Mouse (Mus musculus) gastrocnemius, postnatal 4 days (tissue): Measurements from ENCODE around the gene Serpinb9b. TPM values are rescaled to one million over a fixed set of nuclear protein-coding genes. Genes with fewer than 3 reads are reported as not detected.
A peak's percentile ranks its signal among the peaks of the same experiment; 100 is the strongest.
"Not testable (repeated sequence)": the region's sequence is repeated elsewhere in the genome, so short reads cannot be mapped to it uniquely, and the experiment has no call there.

Source experiments
- DNase-seq, 2 experiments: peaks; one replicate each; pipeline ENCODE4 v3.0.0; 2021 to 2022; ENCODE audit warnings: low spot score in 2 of 2, mixed read lengths in 2 of 2
- long read RNA-seq, 2 experiments: library from polyadenylated mRNA; stranded (forward); transcript quantifications; one replicate each; pipeline ENCODE4 v2.0.0; 2021
- total RNA-seq, 2 experiments: library from RNA; stranded (reverse); gene quantifications; 2 replicates each; pipeline ENCODE4 v1.2.3; 2021

The Serpinb9b gene
- total RNA-seq: under 1 TPM; 0.17 to 0.26 TPM
- long read RNA-seq, experiment 1: 0 reads
- long read RNA-seq, experiment 2, partial matches to known transcripts: 0 of 1 reads
- long read RNA-seq, experiment 2, other reads (novel, unspliced or antisense): 0 of 1 reads

- no peak for DNase-seq
Observed at GRCm38 (mm10) chr13:33027244-33027643, at the start of gene Serpinb9b. Gene Serpinb9b, plus strand, starts transcription at chr13:33027416.

DNA sequence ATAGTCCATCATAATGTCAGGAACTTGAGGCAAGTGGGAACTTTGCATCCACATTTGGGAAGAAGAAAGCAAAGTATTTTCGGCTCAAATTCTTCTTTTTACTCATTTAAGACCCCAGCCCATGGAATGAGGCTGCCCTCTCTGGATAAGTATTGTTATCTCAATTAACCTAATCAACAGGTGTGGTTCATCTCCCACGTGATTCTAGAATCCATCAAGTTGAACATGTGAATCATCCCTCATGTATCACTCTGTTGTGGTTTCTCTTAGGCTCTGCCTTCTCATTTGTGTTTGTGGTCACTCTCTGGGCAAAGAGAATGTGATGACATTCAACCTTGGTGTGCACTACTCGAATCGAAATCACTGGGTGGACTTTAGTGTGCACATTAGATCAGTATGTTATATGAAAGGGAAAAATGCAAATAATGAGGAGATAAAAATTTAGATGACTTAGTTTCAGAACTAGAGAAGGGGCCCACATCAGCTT lies 44.6 kb upstream of the Serpinb9b start:
- no peak for DNase-seq

GRCm38 (mm10) chr13:32986256-32986655 lies 41.0 kb upstream of the Serpinb9b start:
- DNase-seq: no peak

GRCm38 (mm10) chr13:32993152-32993893 lies 33.9 kb upstream of the Serpinb9b start:
- DNase-seq: no peak

DNA sequence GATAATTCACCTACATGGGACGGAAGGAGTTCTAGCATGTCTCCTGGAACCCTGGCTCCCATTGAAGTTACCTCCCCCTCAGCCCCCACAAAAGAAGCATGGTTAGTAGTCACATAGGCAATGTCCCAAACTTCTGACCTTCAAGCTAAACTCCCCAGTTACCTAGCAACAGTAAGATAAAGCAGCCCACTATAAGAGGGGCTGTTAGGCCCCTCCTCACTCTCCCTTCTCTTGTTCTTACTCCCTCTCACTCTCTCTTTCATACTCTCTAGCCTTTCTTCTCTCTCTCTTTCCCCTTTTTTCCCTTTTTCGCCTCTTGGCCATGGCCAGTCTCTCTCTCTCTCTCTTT lies 33.3 kb upstream of the Serpinb9b start:
- DNase-seq: no peak

DNA sequence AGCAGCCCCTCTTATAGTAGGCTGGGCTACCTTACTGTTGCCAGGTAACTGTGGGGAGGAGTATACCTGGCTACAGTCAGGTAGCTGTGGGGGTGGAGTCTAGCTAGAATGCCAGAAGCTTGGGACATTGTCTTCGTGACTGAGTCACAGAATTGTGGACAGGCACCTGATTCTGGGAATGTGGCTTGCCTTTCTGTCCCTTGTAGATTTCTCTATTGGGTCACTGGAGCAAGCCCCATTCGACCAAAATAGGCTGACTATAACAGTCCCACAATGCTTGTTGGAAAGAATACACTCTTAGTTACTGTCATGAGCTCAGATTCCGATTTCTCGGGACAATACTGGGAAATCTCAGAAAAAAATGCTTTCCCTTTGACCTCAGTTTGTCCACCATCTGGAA lies 32.2 kb upstream of the Serpinb9b start:
- no peak for DNase-seq

DNA sequence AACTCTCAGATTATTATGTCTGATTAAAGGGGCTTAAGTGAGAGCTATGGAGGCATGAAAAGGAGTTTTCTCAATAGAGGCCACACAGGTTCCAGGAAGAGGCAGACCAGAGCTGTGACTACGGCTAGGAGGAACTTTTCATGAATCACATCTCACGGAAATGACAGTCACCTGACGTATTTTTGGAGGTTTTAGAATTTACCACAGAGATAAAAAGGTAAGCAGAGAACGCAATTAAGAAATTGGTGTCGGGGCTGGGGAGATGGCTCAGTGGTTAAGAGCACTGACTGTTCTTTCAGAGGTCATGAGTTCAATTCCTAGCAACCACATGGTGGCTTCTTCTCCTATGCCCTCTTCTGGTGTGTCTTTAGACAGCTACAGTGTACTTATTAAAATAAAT lies 25.9 kb upstream of the Serpinb9b start:
- no peak for DNase-seq

DNA sequence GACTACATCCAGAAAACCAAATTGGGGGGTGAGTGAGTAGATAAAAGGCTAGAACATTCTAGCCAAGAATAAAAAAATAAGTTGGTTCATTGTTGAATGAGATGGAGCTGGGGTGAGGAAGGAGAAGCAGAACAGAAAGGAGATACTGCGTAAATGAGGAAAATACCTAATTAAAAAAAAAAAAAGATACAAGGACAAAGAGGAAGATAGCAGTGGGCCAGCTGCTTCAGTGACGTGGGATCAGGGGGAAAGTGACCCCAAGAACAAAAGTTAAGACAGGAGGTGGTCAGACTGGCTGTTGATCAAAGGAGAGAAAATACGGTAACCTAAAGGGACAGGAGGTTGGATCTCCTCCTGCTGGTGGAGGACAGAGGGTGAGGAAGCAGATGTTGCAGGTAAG lies 24.3 kb upstream of the Serpinb9b start, which contains the start of gene Serpinb9:
Gene Serpinb9 (plus strand): TSS at position 301 of the 400 bp plus-strand sequence.
- DNase-seq: no peak

DNA sequence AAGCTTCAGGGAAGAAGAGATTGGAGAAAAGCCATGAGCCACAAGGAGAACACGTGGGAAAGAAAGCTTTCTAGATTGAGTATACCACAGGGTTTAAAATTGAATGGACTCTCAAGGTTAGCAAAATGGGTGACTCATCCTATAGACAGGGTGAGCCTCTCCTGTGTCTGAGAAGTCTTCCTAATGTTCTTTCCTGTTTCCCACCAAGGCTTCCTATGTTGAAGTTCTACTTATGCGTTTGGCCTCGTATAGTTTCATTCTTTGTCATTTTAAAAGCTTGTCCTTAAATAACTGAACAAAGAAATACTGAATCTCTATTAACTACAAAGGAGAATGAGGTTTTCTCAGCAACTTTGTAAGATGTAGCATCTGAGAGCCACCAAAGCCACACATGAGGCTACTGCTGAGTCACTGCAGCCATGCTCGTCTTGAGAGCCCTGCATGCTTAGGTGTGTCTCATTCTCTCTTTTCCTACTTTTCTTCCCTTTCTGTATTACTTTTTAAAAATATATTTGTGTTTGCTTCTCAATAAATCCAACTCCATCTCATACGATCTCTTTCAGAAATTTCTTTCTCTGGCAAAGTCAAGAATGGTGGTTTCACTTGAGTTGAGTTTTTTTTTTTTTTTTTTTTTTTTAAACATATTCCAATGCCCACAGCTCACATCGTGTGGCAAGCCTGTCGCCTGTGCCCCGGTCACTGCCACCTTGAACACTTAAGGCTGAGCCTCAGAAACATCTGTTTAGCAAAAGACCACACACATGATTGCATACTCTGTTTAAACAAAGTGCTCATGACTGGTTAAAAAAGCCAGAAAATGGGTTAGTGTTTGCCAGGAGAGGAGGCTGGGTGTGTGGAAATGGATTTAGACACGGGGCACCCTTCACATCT lies 23.4 kb upstream of the Serpinb9b start:
- DNase-seq: no peak

DNA sequence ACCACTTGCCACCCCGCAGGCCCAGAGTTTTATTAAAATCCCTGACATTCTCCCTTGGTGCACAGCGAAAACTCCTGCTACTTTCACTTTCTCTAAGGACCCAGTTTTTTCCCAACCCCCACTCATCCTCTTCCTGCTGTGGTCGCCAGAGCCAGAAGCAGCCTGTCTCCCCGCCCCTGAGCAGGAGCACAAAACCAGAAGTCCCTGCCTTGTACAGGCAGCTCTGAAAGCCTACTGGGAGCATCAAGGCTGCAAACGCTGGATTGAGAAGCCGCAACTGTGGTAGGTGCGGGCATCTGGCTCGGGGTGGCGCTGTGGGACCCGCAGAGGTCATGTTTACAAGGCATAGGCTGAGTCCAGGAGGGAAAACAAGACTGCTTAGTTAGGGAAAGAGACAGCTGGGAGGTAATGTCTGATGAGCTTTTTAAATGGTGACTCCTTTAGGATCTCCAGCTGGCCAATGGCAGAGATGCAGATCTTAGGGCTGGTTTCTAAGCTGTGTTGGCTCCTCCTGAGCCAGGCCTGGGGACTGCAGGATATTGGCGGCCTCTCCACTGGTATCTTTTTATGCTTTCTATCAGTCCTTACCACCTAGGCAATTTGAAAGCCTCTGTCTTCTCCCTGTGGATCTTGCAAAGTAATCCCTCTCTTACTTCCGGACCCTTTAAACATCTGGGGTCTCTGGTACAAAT lies 22.7 kb upstream of the Serpinb9b start:
- peak; percentile 54 to 79 for DNase-seq

DNA sequence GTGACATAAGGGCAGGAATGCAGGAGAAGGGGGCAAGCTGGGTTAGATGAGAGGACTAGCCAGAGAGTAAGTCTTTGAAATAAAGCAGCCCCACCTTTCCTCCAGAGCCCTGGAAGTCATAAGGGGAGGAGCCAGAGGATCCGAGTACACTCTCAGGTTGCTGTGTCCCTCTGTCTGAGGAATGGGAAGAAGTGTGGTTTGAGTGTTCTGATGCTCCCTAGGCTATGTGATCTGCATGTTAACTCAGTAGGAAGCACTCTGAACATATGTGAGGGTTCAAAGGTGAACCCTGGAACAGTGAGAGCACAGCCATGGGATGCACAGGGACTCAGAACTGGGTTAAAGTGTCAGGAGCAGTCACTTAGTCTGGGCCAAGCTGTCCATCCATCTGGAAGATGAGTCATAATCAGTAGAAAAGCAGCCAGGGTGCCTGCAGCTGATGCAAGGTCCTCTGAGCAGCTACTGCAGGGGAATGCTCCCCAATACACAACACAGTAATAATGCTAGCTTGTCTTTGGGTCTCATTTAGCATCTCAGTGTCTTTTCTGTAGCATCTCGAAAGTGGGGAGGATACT lies 21.6 kb upstream of the Serpinb9b start:
- DNase-seq: no peak

DNA sequence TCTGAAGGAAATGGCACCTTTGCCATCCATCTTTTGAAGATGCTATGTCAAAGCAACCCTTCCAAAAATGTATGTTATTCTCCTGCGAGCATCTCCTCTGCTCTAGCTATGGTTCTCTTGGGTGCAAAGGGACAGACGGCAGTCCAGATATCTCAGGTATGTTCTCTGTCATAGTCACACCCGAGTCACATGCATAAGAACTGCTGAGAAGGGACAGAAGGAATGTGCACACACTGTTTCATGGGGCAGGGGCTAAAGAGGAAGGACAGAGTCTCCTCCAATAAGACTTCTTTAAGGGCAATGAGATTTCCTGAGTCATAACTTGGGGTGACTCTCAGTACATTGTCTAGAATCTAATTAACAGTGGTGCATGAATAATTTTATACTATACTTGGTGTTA lies 20.7 kb upstream of the Serpinb9b start:
- DNase-seq: no peak

DNA sequence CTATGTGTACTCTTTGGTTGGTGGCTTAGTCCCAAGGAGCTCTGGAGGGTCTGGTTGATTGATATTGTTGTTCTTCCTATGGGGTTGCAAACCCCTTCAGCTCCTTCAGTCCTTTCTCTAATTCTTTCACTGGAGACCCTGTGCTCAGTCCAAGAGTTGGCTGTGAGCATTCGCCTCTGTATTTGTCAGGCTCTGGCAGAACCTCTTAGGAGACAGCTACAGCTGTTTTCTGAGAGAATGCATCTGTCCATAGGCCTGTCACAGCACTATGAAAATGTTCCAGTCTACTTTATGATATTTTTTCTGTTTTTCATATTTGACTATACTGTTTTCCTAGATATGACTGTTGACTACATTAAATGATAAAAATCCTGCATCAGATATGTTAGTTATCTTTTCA lies 14.8 kb upstream of the Serpinb9b start:
- DNase-seq: no peak

GRCm38 (mm10) chr13:33013271-33013670 lies 13.9 kb upstream of the Serpinb9b start:
- no peak for DNase-seq

DNA sequence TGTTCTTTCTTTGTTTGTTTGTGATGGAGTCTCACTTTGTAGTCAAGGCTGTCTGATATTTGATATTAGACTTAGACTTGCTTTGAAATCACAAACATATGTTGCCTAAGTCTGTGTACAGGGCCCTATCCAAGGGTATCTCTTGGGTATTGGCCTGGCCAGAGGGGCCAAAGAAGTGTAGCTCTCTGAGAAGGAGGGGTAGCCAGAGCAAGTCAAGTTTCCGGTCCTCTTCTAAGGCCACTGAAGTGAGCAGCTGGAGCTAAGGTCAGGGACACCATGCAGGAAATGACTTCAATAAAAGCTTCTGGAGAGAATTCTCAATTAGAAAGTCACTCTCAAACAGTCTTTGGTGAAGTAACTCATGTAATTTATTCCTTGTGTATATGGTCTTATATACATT lies 4.8 kb upstream of the Serpinb9b start:
- no peak for DNase-seq

DNA sequence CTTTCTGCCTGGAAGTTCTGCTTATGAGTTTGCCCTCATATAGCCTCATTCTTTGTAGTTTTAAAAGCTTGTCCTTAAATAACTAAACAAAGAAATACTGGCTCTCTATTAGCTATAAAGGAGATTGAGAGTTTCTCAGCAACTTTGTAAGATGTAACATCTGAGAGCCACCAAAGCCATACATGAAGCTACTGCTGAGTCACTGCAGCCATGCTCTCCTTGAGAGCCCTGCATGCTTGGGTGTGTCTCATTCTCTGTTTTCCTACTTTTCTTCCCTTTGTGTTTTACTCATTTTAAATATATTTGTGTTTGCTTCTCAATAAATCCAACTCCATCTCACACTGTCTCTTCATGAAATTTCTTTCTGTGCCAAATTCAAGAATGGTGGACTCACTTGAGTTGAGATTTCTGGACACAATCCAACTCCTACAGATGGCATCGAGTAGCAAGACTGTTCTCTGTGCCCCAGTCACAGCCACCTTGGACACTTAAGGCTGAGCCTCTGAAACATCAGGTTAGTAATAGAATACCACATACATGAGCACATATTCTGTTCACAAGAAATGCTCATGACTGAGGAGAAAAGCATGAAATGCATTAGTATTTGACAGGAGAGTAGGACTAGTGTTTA lies 674 bp upstream of the Serpinb9b start:
- DNase-seq: no peak

GRCm38 (mm10) chr13:33028146-33028545 lies 930 bp downstream of the Serpinb9b start:
- DNase-seq: no peak

GRCm38 (mm10) chr13:33028550-33028949 lies 1.3 kb downstream of the Serpinb9b start:
- DNase-seq: no peak

DNA sequence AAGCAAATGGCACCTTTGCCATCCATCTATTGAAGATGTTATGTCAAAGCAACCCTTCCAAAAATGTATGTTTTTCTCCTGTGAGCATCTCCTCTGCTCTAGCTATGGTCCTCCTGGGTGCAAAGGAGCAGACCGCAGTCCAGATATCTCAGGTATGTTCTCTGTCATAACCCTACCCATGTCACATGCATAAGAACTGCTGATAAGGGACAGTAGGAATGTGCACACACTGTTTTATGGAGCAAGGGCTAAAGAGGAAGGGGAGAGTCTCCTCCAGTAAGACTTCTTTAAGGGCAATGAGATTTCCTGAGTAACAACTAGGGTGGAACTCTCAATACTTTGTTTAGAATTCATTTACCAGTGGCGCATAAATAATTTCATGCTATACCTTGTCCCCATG lies 2.3 kb downstream of the Serpinb9b start:
- DNase-seq: not testable (repeated sequence)

DNA sequence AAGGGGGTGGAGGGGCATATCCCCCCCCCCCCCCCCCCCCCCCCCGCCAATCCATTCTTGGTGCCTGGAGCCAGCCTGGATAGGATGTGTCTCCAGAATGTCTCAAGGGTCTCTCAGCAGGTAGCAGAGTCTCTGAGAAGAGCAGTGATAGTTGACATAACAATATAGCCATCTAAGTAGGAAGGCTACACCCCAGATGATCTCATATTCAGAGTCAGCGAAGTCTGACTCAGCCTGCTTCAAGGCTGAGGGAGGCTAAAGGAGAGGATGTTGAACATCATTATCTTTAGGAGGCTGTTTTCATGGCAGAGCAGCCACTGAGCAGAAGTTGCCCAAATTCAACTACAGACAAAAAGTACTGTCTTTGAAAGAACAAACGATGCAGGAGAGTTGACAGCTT lies 3.1 kb downstream of the Serpinb9b start:
- DNase-seq: no peak

DNA sequence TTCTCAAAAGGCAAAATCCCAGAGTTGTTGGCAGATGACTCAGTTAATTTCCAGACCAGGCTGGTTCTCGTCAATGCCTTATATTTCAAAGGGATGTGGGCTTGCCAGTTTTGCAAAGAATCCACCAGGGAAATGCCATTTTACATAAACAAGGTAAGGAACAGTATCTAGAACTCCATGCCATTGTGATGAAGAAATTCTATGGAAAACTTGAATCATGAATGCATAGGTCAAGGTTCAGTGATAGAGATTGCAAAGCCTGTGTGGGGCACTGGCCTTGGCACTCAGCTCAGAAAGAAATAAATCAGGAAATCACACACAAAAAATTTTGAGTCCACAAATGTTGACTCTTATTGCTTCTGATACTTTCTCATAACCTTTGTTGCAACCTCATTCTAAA lies 8.3 kb downstream of the Serpinb9b start:
- no peak for DNase-seq
